Comparison of ENCODE assay signal across 16 mouse cellular contexts in the genomic region with DNA sequence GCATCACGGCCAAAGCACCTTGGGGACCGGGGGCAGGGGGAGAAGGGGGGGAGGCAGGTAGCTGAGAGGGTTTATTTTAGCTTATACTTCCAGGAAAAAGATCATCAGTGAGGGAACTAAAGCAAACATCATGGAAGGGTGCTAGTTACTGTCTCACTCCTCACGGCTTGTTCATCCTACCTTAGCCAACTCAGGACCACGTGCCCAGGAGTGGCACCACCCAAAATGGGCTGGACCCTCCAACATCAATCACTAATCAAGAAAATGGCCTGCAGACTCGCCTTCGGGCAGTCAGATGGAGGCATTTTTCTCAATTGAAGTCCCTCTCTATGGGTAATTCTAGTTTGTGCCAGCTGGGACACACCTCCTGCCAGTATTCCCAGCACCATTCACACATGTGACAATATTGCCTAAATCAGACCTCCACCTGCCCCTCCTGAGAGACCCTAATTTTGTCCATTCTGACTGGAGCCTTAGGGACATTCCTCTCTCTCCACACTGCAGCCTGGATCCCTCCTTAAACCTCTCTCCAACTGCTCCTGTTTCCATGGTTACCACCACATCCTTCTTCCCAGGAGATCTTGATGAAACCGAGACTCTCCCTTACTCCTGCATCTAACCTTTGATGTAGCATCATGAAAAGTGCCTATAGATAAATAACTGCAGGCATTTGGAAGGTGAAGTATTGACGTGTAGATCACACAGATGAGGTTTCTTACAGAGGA.
DNase-seq lines count a peak whose midpoint lies in the region; ATAC-seq and TF ChIP-seq lines count a peak whose summit lies in the region.
"Had no signal": no experiment of that assay in that cellular context is flagged by ENCODE, and none has a peak within 500 bp of the region (broad histone marks: within the 10 kb centered on the region; RNA-seq: fewer than 3 reads in every experiment).

No protein-coding gene starts in this region.

- peaks cover 8% of the 10 kb centered on the region for H3K4me1 ChIP-seq in forebrain, embryonic 13.5 days
- H3K4me1 ChIP-seq in forebrain, embryonic 10.5 days, result peaks cover 20% of the 10 kb centered on the region
- H3K4me1 ChIP-seq in testis, adult 2 months (ENCODE audit: control insufficient read depth, insufficient read depth, low read length), result peaks cover 2% of the 10 kb centered on the region; the same call in 1 of the 2 replicates
- H3K4me1 ChIP-seq in midbrain, embryonic 12.5 days, result peaks cover 15% of the 10 kb centered on the region
- H3K4me1 ChIP-seq in intestine, postnatal 0 days (replicated peaks; ENCODE audit: control insufficient read depth, insufficient read depth, low read length), result no peaks in the 10 kb centered on the region
- H3K4me1 ChIP-seq: heart, embryonic 10.5 days; liver, embryonic 15.5 days had no signal

- H3K4me2 ChIP-seq in forebrain, embryonic 13.5 days, result no peak overlapping the region
- no peak overlapping the region for H3K4me2 ChIP-seq in midbrain, embryonic 12.5 days (replicated peaks)
- H3K4me2 ChIP-seq in intestine, postnatal 0 days (replicated peaks; ENCODE audit: low read depth), result no peak overlapping the region
- H3K4me2 ChIP-seq: liver, embryonic 15.5 days had no signal

- ATAC-seq in forebrain, embryonic 13.5 days, result peak; percentile 68
- peak; percentile 76 for ATAC-seq in midbrain, embryonic 12.5 days (ENCODE audit: low FRiP score, low read depth)
- no peak for ATAC-seq in intestine, postnatal 0 days

- no peaks in the 10 kb centered on the region for H3K9me3 ChIP-seq in forebrain, embryonic 13.5 days (replicated peaks)
- H3K9me3 ChIP-seq in forebrain, embryonic 10.5 days, result no peaks in the 10 kb centered on the region
- no peaks in the 10 kb centered on the region for H3K9me3 ChIP-seq in midbrain, embryonic 12.5 days
- no peaks in the 10 kb centered on the region for H3K9me3 ChIP-seq in intestine, postnatal 0 days (ENCODE audit: control insufficient read depth)
- H3K9me3 ChIP-seq: heart, embryonic 10.5 days had no signal

- no peak for TF ChIP-seq POLR2A in testis, adult 2 months (IDR thresholded peaks at IDR 0.05; ENCODE audit: control insufficient read depth, low read depth, low read length)

- 0 out of 2 replicates have a peak overlapping the region, but pooled peaks have one; percentile 6 for H3K27ac ChIP-seq in forebrain, embryonic 13.5 days
- no peak overlapping the region for H3K27ac ChIP-seq in forebrain, embryonic 10.5 days
- peak overlapping the region; percentile 21; the same call in 1 of the 2 replicates for H3K27ac ChIP-seq in testis, adult 2 months (ENCODE audit: control insufficient read depth, insufficient read depth, low read depth, low read length)
- H3K27ac ChIP-seq in midbrain, embryonic 12.5 days (replicated peaks), result 0 out of 2 replicates have a peak overlapping the region, but pooled peaks have one; percentile 11
- no peak overlapping the region for H3K27ac ChIP-seq in intestine, postnatal 0 days (ENCODE audit: low read depth, low read length)
- H3K27ac ChIP-seq: heart, embryonic 10.5 days; liver, embryonic 15.5 days had no signal

- TF ChIP-seq CTCF in testis, adult 2 months (IDR thresholded peaks at IDR 0.05; ENCODE audit: control insufficient read depth, insufficient read depth, insufficient replicate concordance, low read depth, low read length), result no peak
- TF ChIP-seq CTCF in intestine, postnatal 0 days (IDR thresholded peaks at IDR 0.05; ENCODE audit: low read depth), result no peak

- H3K4me3 ChIP-seq in forebrain, embryonic 13.5 days, result no peak overlapping the region
- no peak overlapping the region for H3K4me3 ChIP-seq in forebrain, embryonic 10.5 days
- H3K4me3 ChIP-seq in testis, adult 2 months (ENCODE audit: control insufficient read depth, low read depth, low read length), result peak overlapping the region; percentile 56
- H3K4me3 ChIP-seq in midbrain, embryonic 12.5 days, result no peak overlapping the region
- no peak overlapping the region for H3K4me3 ChIP-seq in intestine, postnatal 0 days (ENCODE audit: low read depth, low read length)
- H3K4me3 ChIP-seq: heart, embryonic 10.5 days; liver, embryonic 15.5 days had no signal

- 0 out of 2 replicates have a peak, but pooled peaks cover 2% of the 10 kb centered on the region for H3K27me3 ChIP-seq in forebrain, embryonic 13.5 days
- H3K27me3 ChIP-seq in forebrain, embryonic 10.5 days (ENCODE audit: poor library complexity, severe bottlenecking), result no peaks in the 10 kb centered on the region
- H3K27me3 ChIP-seq in testis, adult 2 months (ENCODE audit: control insufficient read depth, insufficient read depth, low read length), result no peaks in the 10 kb centered on the region
- H3K27me3 ChIP-seq in midbrain, embryonic 12.5 days, result no peaks in the 10 kb centered on the region
- no peaks in the 10 kb centered on the region for H3K27me3 ChIP-seq in intestine, postnatal 0 days (replicated peaks; ENCODE audit: control insufficient read depth, insufficient read depth, low read length)
- H3K27me3 ChIP-seq: liver, embryonic 15.5 days had no signal

- H3K9ac ChIP-seq in forebrain, embryonic 13.5 days, result no peak overlapping the region
- no peak overlapping the region for H3K9ac ChIP-seq in midbrain, embryonic 12.5 days (replicated peaks)
- no peak overlapping the region for H3K9ac ChIP-seq in intestine, postnatal 0 days (ENCODE audit: low read depth, low read length)
- H3K9ac ChIP-seq: liver, embryonic 15.5 days had no signal

- DNase-seq in forebrain, embryonic 10.5 days (ENCODE audit: extremely low spot score, low spot score), result no peak
- DNase-seq in testis, postnatal 14 days (ENCODE audit: low spot score), result no peak
- no peak for DNase-seq in ovary, postnatal 10 days (ENCODE audit: low spot score)
- DNase-seq in lung, adult 18-20 months, result no peak
- DNase-seq: B cell, adult 2 months; gastrocnemius, postnatal 10 days; heart, postnatal 36 days; kidney, adult 2 months; lung, postnatal 36 days; spleen, adult 18-20 months had no signal

- WGBS in forebrain, embryonic 13.5 days, result 52% methylated on average over 8 of the region's 8 CpGs
- WGBS in forebrain, embryonic 10.5 days, result 65% methylated on average over 8 of the region's 8 CpGs
- WGBS in midbrain, embryonic 12.5 days, result 59% methylated on average over 8 of the region's 8 CpGs
- WGBS in intestine, postnatal 0 days, result 63% methylated on average over 8 of the region's 8 CpGs

- H3K36me3 ChIP-seq in forebrain, embryonic 13.5 days (ENCODE audit: poor library complexity, severe bottlenecking), result no peaks in the 10 kb centered on the region
- no peaks in the 10 kb centered on the region for H3K36me3 ChIP-seq in forebrain, embryonic 10.5 days (replicated peaks)
- H3K36me3 ChIP-seq in testis, adult 2 months (ENCODE audit: control insufficient read depth, insufficient read depth, low read length), result no peaks in the 10 kb centered on the region
- H3K36me3 ChIP-seq in midbrain, embryonic 12.5 days, result no peaks in the 10 kb centered on the region
- no peaks in the 10 kb centered on the region for H3K36me3 ChIP-seq in intestine, postnatal 0 days (ENCODE audit: control insufficient read depth, insufficient read depth)
- H3K36me3 ChIP-seq: heart, embryonic 10.5 days; liver, embryonic 15.5 days had no signal

Comparison
In these comparisons a context has a peak if more than half of its experiments do, and no peak if none do; other contexts are left out.
1. H3K27ac ChIP-seq: peak in forebrain, embryonic 13.5 days (single experiment), testis, adult 2 months (single experiment) and midbrain, embryonic 12.5 days (single experiment); none in forebrain, embryonic 10.5 days (single experiment) and intestine, postnatal 0 days (single experiment).